Mouse (Mus musculus) brain, embryonic 14.5 days (tissue): ENCODE data around the gene She. TPM values are rescaled to one million over a fixed set of nuclear protein-coding genes. Genes with fewer than 3 reads are reported as not detected.

Source experiments
- DNase-seq: peaks from one replicate; pipeline ENCODE4 v3.0.0-alpha.2; 2011; ENCODE audit warnings: low read depth
- CTCF ChIP-seq: fragments of 200-500 bp; IDR thresholded peaks from 2 replicates; pipeline ENCODE4 v1.5.1; 2012; ENCODE audit warnings: inconsistent platforms, mild to moderate bottlenecking, moderate library complexity, borderline replicate concordance; ENCODE audit not compliant: insufficient read depth, insufficient read length; ENCODE audit errors: extremely low read depth
- POLR2A ChIP-seq: fragments of 200-500 bp; IDR thresholded peaks from 2 replicates; pipeline ENCODE4 v1.6.1; 2012; ENCODE audit warnings: mild to moderate bottlenecking, inconsistent platforms, borderline replicate concordance; ENCODE audit not compliant: poor library complexity, insufficient read depth, insufficient read length, severe bottlenecking; ENCODE audit errors: extremely low read depth
- polyA plus RNA-seq: library from polyadenylated mRNA; depleted of rRNA; stranded (reverse); fragments of >200 nt; gene quantifications from 2 replicates; pipeline ENCODE4 v1.2.3, GENCODE M21; 2012

The She gene
- polyA plus RNA-seq, 1 experiment = 2.0 TPM

- DNase-seq = no peak
- TF ChIP-seq POLR2A (no peak), CTCF (no peak)
Measured at GRCm38 (mm10) chr3:89820311-89821095, 10.7 kb upstream of the She start.

- TF ChIP-seq CTCF (no peak), POLR2A (no peak)
- no peak for DNase-seq
Measured at GRCm38 (mm10) chr3:89821096-89821513, 10.1 kb upstream of the She start.

DNA sequence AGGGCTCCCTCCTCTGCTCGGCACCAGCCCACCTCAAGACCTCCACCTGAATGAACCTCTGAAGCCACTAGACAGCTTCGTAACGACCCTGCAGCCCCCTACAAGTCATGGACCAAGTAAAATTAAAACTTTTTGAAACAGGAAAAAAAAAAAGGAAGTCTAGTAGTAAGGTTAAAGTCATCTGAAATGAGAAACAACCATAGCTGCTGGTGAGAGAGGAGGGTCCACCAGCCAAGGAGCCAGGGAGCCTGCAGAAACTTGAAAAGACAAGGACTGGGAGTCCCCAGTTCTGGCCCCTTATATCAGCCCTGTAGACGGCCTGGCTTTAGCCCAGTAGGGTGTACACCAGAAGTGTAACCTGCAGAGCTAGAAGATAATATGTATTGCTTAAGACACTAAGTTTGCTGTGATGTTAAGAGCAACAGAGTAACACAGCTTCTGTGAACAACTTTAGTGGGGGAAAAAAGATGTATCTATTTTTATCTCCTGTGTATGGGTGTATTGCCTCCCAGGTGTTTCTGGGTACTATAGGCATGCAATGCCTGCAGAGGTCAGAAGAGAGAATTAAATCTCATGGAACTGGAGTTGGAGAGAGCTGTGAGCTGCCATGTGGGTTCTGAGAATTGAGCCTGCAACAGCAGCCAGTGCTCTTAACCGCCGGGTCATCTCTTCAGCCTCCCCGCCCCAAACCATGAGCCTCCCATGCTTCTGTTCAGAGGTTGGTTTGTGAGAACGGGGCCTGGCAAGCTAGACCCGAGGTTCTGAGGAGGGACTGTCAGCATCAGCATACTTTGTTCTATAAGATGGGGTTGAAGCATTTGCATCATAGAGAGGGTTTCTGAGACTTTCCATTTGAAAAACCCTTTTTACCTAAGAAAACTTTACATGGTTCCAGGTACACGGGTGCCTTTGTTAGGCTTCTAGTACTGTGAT, 9.4 kb upstream of the She start:
- no peak for DNase-seq
- TF ChIP-seq CTCF (no peak), POLR2A (no peak)

DNA sequence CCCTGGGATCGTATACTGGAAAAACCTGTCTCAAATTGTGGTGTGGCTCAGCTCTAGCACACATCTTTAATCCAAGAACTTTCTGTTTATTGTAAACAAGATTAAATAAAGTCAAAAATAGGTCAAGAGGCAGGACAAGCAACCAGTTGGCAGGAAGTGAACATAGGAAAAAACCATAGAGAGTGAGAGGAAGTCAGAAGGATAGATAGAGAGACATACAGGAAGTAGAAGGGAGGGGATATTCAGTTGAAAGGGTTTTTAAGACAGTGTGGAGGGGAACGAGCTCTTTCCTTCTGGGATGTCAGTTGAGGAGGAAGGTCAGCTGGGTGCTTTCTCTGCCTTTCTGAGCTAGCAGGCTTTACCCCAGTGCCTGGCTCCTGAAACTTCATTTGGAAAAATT, 7.6 kb upstream of the She start:
- no peak for DNase-seq
- TF ChIP-seq CTCF = no peak
- TF ChIP-seq POLR2A = no peak

GRCm38 (mm10) chr3:89826295-89826694, 4.9 kb upstream of the She start:
- no peak for DNase-seq
- TF ChIP-seq CTCF (no peak), POLR2A (no peak)

DNA sequence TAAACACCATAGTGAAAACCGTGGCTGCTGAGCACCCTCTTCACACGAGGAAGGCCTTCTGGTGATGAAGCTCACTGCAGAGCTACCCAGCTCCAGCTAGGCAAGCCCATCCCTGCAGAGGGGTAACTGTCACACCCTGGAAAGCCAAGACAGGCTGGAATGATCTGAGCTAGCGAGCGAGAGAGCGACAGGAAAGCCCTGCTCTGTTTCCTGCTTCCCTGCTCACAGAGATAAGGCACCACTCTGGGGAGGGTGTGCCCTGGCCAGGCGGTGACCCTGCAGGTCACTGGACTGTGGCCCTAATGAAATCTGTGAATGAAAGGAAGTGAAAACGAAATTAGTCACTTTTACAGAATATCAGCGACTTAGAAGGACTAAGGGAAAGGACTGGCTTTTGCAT, 4.2 kb downstream of the She start:
- TF ChIP-seq POLR2A (no peak), CTCF (no peak)
- DNase-seq = no peak

- peak; percentile 28 for DNase-seq
- TF ChIP-seq POLR2A = no peak
- peak; percentile 50; the same call in 1 of the 2 replicates for TF ChIP-seq CTCF
Measured at GRCm38 (mm10) chr3:89842258-89842657, 11.1 kb downstream of the She start.

- TF ChIP-seq POLR2A (no peak), CTCF (no peak)
- DNase-seq = no peak
Measured at GRCm38 (mm10) chr3:89843148-89843547, 12.0 kb downstream of the She start.

DNA sequence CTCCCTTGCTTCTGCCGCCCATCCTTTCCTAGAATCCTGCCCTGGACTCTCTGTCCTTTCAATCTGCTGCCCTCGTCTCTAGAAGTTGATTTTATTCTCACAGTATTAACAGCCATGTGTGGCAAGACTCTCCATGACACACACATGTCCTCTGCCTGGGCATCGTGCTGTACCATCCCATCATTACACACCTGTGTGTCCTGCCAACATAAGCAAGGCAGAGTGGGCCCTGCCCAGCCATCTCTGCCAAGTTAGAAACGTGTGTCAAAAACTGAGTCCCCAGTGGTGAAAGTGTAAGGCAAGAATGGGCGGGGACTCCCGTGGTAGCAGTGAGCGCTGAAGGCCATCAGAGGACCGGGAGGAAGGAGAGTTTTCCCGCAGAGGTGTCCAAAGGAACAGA, 14.6 kb downstream of the She start:
- TF ChIP-seq POLR2A (no peak), CTCF (no peak)
- no peak for DNase-seq

GRCm38 (mm10) chr3:89847126-89847525, 16.0 kb downstream of the She start:
- no peak for TF ChIP-seq POLR2A
- no peak for TF ChIP-seq CTCF
- DNase-seq = no peak

DNA sequence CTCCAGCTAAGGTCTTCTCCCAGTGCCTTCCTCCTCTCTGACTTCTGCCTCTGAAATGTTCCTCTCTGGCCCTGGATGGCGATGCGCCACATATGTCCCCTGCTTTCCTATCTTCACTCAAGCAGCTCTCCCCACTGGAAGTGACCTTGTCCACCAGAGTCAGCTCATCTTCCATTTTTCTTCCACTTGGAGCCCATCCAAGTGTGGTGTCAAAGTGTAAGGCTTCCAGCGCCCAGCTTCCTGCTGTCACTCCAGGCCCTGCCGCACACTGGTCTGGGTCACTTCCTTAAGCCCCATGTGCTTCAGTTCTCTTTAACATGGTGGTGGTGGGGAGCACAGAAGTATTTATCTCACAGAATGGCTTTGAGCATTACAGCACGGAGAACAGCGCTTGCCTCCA, 16.4 kb downstream of the She start:
- no peak for DNase-seq
- TF ChIP-seq POLR2A (no peak), CTCF (no peak)
